Mouse (Mus musculus) CH12.LX (cell line): ENCODE results near the gene Filip1l.

ENCODE experiments used
- CHD1 ChIP-seq: IDR thresholded peaks from 2 replicates; pipeline ENCODE4 v1.6.1; 2012; ENCODE audit warnings: low read depth, low read length, improper control_type of control experiment, inconsistent platforms
- CTCF ChIP-seq, 2 experiments: IDR thresholded peaks in 1 of 2; conservative IDR thresholded peaks in 1 of 2; 2 replicates each; pipeline ENCODE4 v1.5.1; 2011 to 2012; ENCODE audit warnings: low read depth in 2 of 2, low read length in 2 of 2, improper control_type of control experiment in 1 of 2, inconsistent platforms in 1 of 2, mild to moderate bottlenecking in 1 of 2, moderate library complexity in 1 of 2
- MAX ChIP-seq: IDR thresholded peaks from 2 replicates; pipeline ENCODE4 v1.6.1; 2011; ENCODE audit warnings: low read length, improper control_type of control experiment
- PAX5 ChIP-seq: IDR thresholded peaks from 2 replicates; pipeline ENCODE4 v1.6.1; 2012; ENCODE audit warnings: low read length, inconsistent platforms, mixed read lengths
- POLR2A ChIP-seq: IDR thresholded peaks from 2 replicates; pipeline ENCODE4 v1.6.1; 2011; ENCODE audit warnings: low read depth, mild to moderate bottlenecking, improper control_type of control experiment, low read length
- ZMIZ1 ChIP-seq: IDR thresholded peaks from 2 replicates; pipeline ENCODE4 v1.6.1; 2012; ENCODE audit warnings: low read depth, mild to moderate bottlenecking, inconsistent platforms, low read length, improper control_type of control experiment

GRCm38 (mm10) chr16:57469301-57469700 is 116.4 kb downstream of the Filip1l start:
- TF ChIP-seq POLR2A (no peak), CTCF (conservative IDR thresholded peaks at IDR 0.05 in 1 of 2, IDR thresholded peaks at IDR 0.05 in 1 of 2; ENCODE audit: low read depth in 2 of 2, low read length in 2 of 2) (no peak), CHD1 (no peak), PAX5 (no peak), ZMIZ1 (no peak), MAX (no peak)
